Mouse (Mus musculus) liver, postnatal 0 days (tissue): ENCODE results near the gene Ccnk.

Experiments used
- CTCF ChIP-seq: sonication (generic); IDR thresholded peaks from 2 replicates; pipeline ENCODE4 v1.5.1; 2016; ENCODE audit warnings: antibody characterized with exemption, low read depth
- EP300 ChIP-seq: IDR thresholded peaks from 2 replicates; pipeline ENCODE4 v1.6.1; 2016; ENCODE audit warnings: antibody characterized with exemption, low read depth, mild to moderate bottlenecking

GRCm38 (mm10) chr12:108163706-108164105 lies 15.7 kb upstream of the Ccnk start:
- no peak for TF ChIP-seq EP300
- no peak for TF ChIP-seq CTCF
